Mouse (Mus musculus): ENCODE results near the gene Ophn1. TPM values are rescaled to one million over a fixed set of nuclear protein-coding genes. Genes with fewer than 3 reads are reported as not detected.

Ophn1 gene
- 37.6 and 42.2 TPM in 2 replicates for polyA plus RNA-seq (2014; fragmentation: Nextera tagmentation; extraction: Ambion mirVana)

DNA sequence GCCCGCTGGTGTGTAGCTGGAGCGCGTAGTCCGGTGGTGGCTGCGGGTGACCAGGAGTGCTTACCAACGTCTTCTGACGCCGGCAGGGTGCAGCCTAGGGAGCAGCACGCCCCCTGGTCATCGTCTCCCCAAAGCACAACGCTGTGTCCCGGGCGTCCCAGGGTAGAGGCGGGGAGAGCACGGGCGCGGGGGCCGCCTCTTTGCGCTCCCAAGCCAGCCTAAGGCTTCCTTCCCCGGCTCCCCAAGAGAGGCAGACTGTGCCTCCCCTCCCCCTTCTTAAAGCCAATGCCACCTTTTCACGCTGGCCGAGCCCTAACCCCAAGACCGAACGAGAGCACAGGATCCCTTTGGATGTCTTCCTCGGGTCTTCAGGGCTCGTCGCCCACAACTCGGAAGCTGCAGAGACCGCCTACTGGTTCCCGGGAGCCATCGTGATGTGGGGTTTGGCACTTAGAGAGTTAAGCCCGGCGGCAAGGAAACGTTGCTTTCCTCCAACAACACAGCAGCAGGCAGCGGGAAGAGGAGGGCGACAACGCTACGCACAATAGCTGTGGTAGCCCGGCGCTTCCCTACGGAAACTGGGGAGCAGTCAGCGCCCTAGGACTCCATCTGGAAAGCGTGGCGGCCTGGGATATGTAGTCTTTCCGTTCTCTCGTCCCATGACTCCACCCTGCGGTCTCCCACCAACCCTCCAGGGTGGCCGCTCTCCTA lies at the start of gene Ophn1:
Gene Ophn1 (minus strand): TSS at position 620 of the 711 bp plus-strand sequence.
- Histone ChIP-seq H3K27ac (replicated peaks; ENCODE audit: low read depth, low read length) (peak within 1 kb of the TSS; percentile 90), H3K9ac (replicated peaks; ENCODE audit: low read length) (peak within 1 kb of the TSS; percentile 62), H3K9me3 (ENCODE audit: control insufficient read depth, low read length) (no peaks in the 10 kb centered on the region), H3K4me3 (replicated peaks; ENCODE audit: low read depth, low read length) (peak within 1 kb of the TSS; percentile 52), H3K4me1 (ENCODE audit: control insufficient read depth, insufficient read depth, low read length) (peaks cover 10% of the 10 kb centered on the region), H3K4me2 (ENCODE audit: low read length) (peak within 1 kb of the TSS; percentile 59), H3K36me3 (ENCODE audit: control insufficient read depth, insufficient read depth, low read length) (no peaks in the 10 kb centered on the region), H3K27me3 (ENCODE audit: control insufficient read depth, insufficient read depth, low read length) (no peaks in the 10 kb centered on the region)
- peak; percentile 93 for ATAC-seq (ENCODE audit: low FRiP score, low TSS enrichment)
- DNase-seq = peak; percentile 86
- 17% methylated on average over 48 of the region's 48 CpGs for WGBS

DNA sequence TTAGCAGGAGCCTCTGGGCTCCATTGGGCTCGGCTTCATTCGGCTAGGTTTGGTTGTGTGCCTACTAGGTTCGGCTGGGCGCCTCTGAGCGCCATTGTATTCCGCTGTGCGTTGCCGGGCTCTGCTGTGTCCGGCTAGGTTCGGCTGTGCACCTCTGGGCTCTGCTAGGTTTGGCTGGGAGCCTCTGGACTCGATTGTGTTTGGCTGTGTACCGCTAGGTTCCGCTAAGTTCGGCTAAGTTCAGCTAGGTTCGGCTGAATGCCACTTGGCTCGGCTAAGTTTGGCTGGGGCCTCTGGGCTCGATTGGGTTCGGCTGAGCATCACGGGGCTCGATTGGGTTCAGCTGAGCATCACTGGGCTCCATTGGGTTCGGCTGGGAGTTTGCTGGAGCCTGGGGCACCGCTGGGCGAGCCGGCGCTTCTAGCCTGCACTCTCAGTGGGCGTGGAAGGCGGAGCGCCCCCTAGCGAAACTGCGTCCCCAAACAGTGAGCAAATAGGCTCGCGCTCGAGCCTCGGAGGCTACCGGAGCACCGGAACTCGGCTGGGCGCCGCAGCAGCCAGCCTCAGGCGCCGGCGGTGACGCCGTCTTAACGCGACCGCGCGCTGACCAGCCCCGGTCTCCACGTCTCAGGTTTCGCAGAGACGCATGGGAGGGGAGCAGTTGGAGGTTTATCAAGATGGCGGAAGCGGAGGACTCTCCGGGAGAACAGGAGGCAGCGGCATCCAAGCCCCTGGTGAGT lies 46.9 kb upstream of the Ophn1 start:
- no peaks in the 10 kb centered on the region for H3K36me3 ChIP-seq (ENCODE audit: control insufficient read depth, insufficient read depth, low read length)
- H3K27me3 ChIP-seq (ENCODE audit: control insufficient read depth, insufficient read depth, low read length) = no peaks in the 10 kb centered on the region
- peak overlapping the region; percentile 51 for H3K4me3 ChIP-seq (replicated peaks; ENCODE audit: low read depth, low read length)
- peak overlapping the region; percentile 89 for H3K27ac ChIP-seq (replicated peaks; ENCODE audit: low read depth, low read length)
- DNase-seq (peak; percentile 95), ATAC-seq (ENCODE audit: low FRiP score, low TSS enrichment) (peak; percentile 84)
- WGBS = 17% methylated on average over 57 of the region's 57 CpGs
- no peaks in the 10 kb centered on the region for H3K9me3 ChIP-seq (ENCODE audit: control insufficient read depth, low read length)
- H3K9ac ChIP-seq (replicated peaks; ENCODE audit: low read length) = peak overlapping the region; percentile 60
- H3K4me1 ChIP-seq (ENCODE audit: control insufficient read depth, insufficient read depth, low read length) = 0 out of 2 replicates have a peak, but pooled peaks cover 6% of the 10 kb centered on the region
- H3K4me2 ChIP-seq (ENCODE audit: low read length) = peak overlapping the region; percentile 58

DNA sequence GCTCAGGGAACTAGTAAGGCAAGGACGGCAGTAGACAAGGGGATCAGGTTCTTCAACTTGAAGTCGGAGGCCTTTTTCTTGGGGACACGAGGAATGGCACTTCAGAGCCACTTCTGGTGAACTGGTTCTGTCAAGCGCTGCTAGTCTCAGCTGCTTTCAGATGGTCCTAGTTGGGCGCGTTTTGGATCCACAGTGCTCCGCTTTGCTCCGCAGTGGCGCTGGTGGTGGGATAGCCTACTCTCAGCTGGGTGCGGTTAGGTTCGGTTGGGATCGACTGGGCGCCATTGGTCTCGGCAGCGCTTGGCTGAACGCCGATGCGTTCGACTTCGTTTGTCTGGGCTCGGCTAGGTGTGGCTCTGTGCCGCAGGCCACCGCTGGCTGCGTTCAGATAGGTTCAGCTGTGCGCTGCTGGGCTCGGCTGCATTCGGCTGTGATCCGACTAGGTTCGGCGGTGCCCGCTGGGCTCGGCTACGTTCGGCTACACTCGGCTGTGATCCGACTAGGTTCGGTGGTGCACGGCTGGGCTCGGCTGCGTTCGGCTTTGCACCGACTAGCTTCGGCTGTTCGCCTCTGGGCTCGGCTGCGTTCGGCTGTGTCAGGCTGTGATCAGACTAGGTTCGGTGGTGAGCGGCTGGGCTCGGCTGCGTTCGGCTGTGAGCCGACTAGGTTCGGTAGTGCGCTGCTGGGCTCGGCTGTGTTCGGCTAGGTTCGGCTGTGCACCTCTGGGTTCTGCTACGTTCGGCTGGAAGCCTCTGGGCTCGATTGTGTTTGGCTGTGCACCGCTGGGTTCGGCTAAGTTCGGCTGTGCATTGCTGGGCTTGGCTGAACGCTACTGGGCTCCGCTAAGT lies 46.1 kb upstream of the Ophn1 start:
- H3K27ac ChIP-seq (replicated peaks; ENCODE audit: low read depth, low read length) = peak overlapping the region; percentile 89
- H3K4me3 ChIP-seq (replicated peaks; ENCODE audit: low read depth, low read length) = peak overlapping the region; percentile 51
- peak; percentile 94 for DNase-seq
- 27% methylated on average over 66 of the region's 66 CpGs for WGBS
- H3K36me3 ChIP-seq (ENCODE audit: control insufficient read depth, insufficient read depth, low read length) = no peaks in the 10 kb centered on the region
- H3K27me3 ChIP-seq (ENCODE audit: control insufficient read depth, insufficient read depth, low read length) = no peaks in the 10 kb centered on the region
- no peaks in the 10 kb centered on the region for H3K9me3 ChIP-seq (ENCODE audit: control insufficient read depth, low read length)
- H3K9ac ChIP-seq (replicated peaks; ENCODE audit: low read length) = peak overlapping the region; percentile 60
- peak; percentile 94 for ATAC-seq (ENCODE audit: low FRiP score, low TSS enrichment)
- H3K4me1 ChIP-seq (ENCODE audit: control insufficient read depth, insufficient read depth, low read length) = 0 out of 2 replicates have a peak, but pooled peaks cover 6% of the 10 kb centered on the region
- H3K4me2 ChIP-seq (ENCODE audit: low read length) = peak overlapping the region; percentile 58

DNA sequence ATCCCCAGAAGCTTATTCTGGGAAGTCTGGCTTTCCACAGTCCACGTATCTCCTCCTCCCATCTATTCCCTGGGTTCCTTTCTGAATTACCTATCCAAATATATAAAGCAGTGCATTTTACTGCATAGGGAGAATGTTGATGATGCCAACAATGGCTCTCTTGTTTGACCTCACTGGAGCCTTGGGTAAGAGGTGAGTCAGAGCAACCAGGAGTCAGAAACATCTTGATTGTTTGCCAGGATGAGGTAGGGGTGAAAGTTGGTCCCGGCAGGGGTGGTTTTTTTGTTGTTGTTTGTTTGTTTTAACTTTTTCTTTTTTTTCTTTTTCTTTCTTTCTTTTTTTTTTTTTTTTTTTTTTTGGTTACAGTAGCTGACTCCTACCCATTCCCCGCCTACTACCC lies 45.3 kb upstream of the Ophn1 start, which contains the start of gene Yipf6:
Gene Yipf6 (plus strand): TSS at position 216 of the 400 bp plus-strand sequence.
- Histone ChIP-seq H3K4me3 (replicated peaks; ENCODE audit: low read depth, low read length) (peak within 1 kb of the TSS; percentile 51), H3K4me1 (ENCODE audit: control insufficient read depth, insufficient read depth, low read length) (0 out of 2 replicates have a peak, but pooled peaks cover 6% of the 10 kb centered on the region), H3K9ac (replicated peaks; ENCODE audit: low read length) (peak within 1 kb of the TSS; percentile 60), H3K27ac (replicated peaks; ENCODE audit: low read depth, low read length) (peak within 1 kb of the TSS; percentile 89), H3K9me3 (ENCODE audit: control insufficient read depth, low read length) (no peaks in the 10 kb centered on the region), H3K27me3 (ENCODE audit: control insufficient read depth, insufficient read depth, low read length) (no peaks in the 10 kb centered on the region), H3K4me2 (ENCODE audit: low read length) (peak within 1 kb of the TSS; percentile 58), H3K36me3 (ENCODE audit: control insufficient read depth, insufficient read depth, low read length) (no peaks in the 10 kb centered on the region)
- DNase-seq = no peak
- ATAC-seq (ENCODE audit: low FRiP score, low TSS enrichment) = no peak
- WGBS = 74% methylated on average over 3 of the region's 3 CpGs

DNA sequence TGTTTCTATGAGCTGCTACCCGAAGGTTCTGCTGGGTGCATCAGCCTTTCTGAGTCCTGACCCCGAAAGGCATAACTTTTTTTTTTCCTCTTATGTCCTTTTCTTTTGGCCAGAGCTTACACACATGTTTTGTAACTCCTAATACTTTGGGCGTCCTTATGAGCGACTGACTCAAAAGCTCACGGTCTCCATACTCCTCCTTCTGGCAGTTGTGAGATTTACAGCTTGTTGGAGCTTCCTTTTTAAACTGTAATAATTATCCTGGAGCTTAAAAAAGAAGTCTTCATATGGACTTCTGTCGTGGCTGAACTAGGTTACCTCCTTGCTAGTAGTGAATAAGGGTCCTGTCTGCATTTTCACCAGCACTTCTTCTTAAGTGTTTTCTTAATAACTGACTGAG lies 28.6 kb upstream of the Ophn1 start:
- Histone ChIP-seq H3K9ac (replicated peaks; ENCODE audit: low read length) (no peak overlapping the region), H3K36me3 (ENCODE audit: control insufficient read depth, insufficient read depth, low read length) (no peaks in the 10 kb centered on the region), H3K27ac (replicated peaks; ENCODE audit: low read depth, low read length) (no peak overlapping the region), H3K27me3 (ENCODE audit: control insufficient read depth, insufficient read depth, low read length) (no peaks in the 10 kb centered on the region), H3K9me3 (ENCODE audit: control insufficient read depth, low read length) (no peaks in the 10 kb centered on the region), H3K4me2 (ENCODE audit: low read length) (no peak overlapping the region), H3K4me1 (ENCODE audit: control insufficient read depth, insufficient read depth, low read length) (no peaks in the 10 kb centered on the region), H3K4me3 (replicated peaks; ENCODE audit: low read depth, low read length) (no peak overlapping the region)
- DNase-seq (peak; percentile 79), ATAC-seq (ENCODE audit: low FRiP score, low TSS enrichment) (no peak)
- WGBS = 29% methylated on average over 6 of the region's 6 CpGs

DNA sequence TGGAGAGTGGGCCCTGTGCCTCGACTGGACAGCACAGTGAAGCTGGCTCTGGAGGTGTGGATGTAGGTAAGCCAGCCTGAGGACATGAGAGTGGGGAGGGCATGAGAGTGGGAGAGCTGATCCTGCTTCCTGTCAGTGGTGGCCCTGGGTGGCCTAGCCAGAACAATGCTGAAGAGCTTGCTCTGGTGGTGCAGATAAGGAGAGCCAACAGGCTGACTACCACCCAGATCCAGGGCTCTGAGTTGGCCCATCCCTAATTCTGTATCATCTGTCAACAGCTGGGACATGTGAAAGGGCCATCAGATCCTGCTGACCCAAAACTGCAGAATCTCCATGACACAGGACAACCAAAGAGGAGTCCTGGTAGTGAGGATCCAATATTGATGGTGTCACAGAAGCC lies 18.1 kb upstream of the Ophn1 start:
- no peaks in the 10 kb centered on the region for H3K27me3 ChIP-seq (ENCODE audit: control insufficient read depth, insufficient read depth, low read length)
- no peaks in the 10 kb centered on the region for H3K36me3 ChIP-seq (ENCODE audit: control insufficient read depth, insufficient read depth, low read length)
- ATAC-seq (ENCODE audit: low FRiP score, low TSS enrichment) = no peak
- H3K9ac ChIP-seq (replicated peaks; ENCODE audit: low read length) = no peak overlapping the region
- no peaks in the 10 kb centered on the region for H3K4me1 ChIP-seq (ENCODE audit: control insufficient read depth, insufficient read depth, low read length)
- H3K27ac ChIP-seq (replicated peaks; ENCODE audit: low read depth, low read length) = no peak overlapping the region
- no peak overlapping the region for H3K4me2 ChIP-seq (ENCODE audit: low read length)
- no peak overlapping the region for H3K4me3 ChIP-seq (replicated peaks; ENCODE audit: low read depth, low read length)
- WGBS = 57% methylated on average over 1 of the region's 1 CpGs
- H3K9me3 ChIP-seq (ENCODE audit: control insufficient read depth, low read length) = no peaks in the 10 kb centered on the region
- DNase-seq = no peak

DNA sequence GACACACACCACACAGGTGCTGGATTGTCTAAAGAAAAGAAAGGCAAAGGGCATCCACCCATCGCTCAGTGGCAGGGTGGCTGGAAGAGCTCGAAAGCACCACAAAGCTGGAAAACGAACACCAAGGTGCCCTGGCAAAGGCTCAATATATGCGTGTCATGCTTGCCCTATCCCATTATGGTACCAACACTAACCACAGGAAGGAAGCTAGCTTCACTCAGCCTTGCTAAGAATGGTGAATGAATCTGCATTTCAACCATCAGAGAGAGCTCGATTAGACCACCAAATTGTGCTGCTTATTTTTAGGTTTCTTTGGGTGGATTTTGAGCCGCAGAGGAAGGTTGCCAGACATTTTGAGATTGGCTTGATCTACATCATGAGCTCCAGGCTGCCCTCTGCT lies 13.4 kb upstream of the Ophn1 start:
- ATAC-seq (ENCODE audit: low FRiP score, low TSS enrichment) (no peak), DNase-seq (no peak)
- Histone ChIP-seq H3K4me3 (replicated peaks; ENCODE audit: low read depth, low read length) (no peak overlapping the region), H3K36me3 (ENCODE audit: control insufficient read depth, insufficient read depth, low read length) (no peaks in the 10 kb centered on the region), H3K27me3 (ENCODE audit: control insufficient read depth, insufficient read depth, low read length) (no peaks in the 10 kb centered on the region), H3K4me1 (ENCODE audit: control insufficient read depth, insufficient read depth, low read length) (no peaks in the 10 kb centered on the region), H3K9ac (replicated peaks; ENCODE audit: low read length) (no peak overlapping the region), H3K4me2 (ENCODE audit: low read length) (no peak overlapping the region), H3K27ac (replicated peaks; ENCODE audit: low read depth, low read length) (no peak overlapping the region), H3K9me3 (ENCODE audit: control insufficient read depth, low read length) (no peaks in the 10 kb centered on the region)
- WGBS = 85% methylated on average over 6 of the region's 6 CpGs

DNA sequence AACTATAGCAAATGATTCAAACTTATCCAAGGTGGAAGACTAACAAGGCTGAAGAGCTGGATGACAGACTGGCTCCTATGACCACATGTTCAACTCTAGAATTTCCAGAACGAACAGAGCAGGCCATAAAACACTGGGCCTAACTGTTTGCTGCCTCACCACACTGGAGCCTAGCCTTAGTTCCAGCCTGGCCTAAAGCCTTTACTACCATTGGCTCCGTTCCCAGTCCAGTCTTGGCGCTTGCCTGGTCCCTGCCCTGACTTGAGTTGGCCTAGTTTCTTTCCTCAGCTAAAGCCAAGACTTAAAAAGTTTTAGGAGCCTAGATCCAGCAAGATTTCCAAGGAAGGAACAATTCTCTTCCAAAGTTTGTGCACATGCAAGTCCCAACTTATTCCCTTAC lies 7.5 kb upstream of the Ophn1 start:
- WGBS = 74% methylated on average over 3 of the region's 3 CpGs
- Histone ChIP-seq H3K9me3 (ENCODE audit: control insufficient read depth, low read length) (no peaks in the 10 kb centered on the region), H3K36me3 (ENCODE audit: control insufficient read depth, insufficient read depth, low read length) (no peaks in the 10 kb centered on the region)

More for the DNA sequence above, 7.5 kb upstream of the Ophn1 start:
- Histone ChIP-seq H3K27me3 (ENCODE audit: control insufficient read depth, insufficient read depth, low read length) (no peaks in the 10 kb centered on the region), H3K4me2 (ENCODE audit: low read length) (no peak overlapping the region), H3K9ac (replicated peaks; ENCODE audit: low read length) (no peak overlapping the region), H3K27ac (replicated peaks; ENCODE audit: low read depth, low read length) (no peak overlapping the region), H3K4me1 (ENCODE audit: control insufficient read depth, insufficient read depth, low read length) (no peaks in the 10 kb centered on the region), H3K4me3 (replicated peaks; ENCODE audit: low read depth, low read length) (no peak overlapping the region)
- DNase-seq (no peak), ATAC-seq (ENCODE audit: low FRiP score, low TSS enrichment) (no peak)

All from midbrain, embryonic 14.5 days (tissue).